Mouse (Mus musculus): ENCODE measurements at regions not wholly inside any gene's neighbourhood (a gene's known extent, or its start where the extent isn't known, plus 50 kb on each side); places are given as distances from the start of the nearest gene placed in this dataset.

GRCm38 (mm10) chr5:64655286-64655685 lies 147.9 kb upstream of the Klf3 start:
- no peak overlapping the region for H3K4me2 ChIP-seq (ENCODE audit: low read length)
- H3K27me3 ChIP-seq (ENCODE audit: control insufficient read depth, insufficient read depth, low read length): no peaks in the 10 kb centered on the region
- 63% methylated on average over 5 of the region's 5 CpGs for WGBS
- no peak overlapping the region for H3K27ac ChIP-seq (replicated peaks in 1 of 2; ENCODE audit: control insufficient read depth in 1 of 2, insufficient read depth in 1 of 2, low read depth in 2 of 2, low read length in 2 of 2)
- no peaks in the 10 kb centered on the region for H3K36me3 ChIP-seq (ENCODE audit: control insufficient read depth, insufficient read depth, low read length)
- ATAC-seq (ENCODE audit: insufficient number of reproducible peaks, insufficient read depth, low FRiP score, low read depth): no peak
- no peaks in the 10 kb centered on the region for H3K9me3 ChIP-seq (ENCODE audit: control insufficient read depth, low read length)
- H3K4me3 ChIP-seq (ENCODE audit: control insufficient read depth in 1 of 2, insufficient read depth in 1 of 2, low read depth in 1 of 2, low read length in 2 of 2): no peak overlapping the region
- H3K9ac ChIP-seq (ENCODE audit: low read length): no peak overlapping the region
- H3K4me1 ChIP-seq (ENCODE audit: control insufficient read depth in 2 of 2, insufficient read depth in 2 of 2, low read length in 2 of 2): no peaks in the 10 kb centered on the region

- Histone ChIP-seq H3K9me3 (ENCODE audit: control insufficient read depth, low read length) (no peaks in the 10 kb centered on the region), H3K27ac (replicated peaks in 1 of 2; ENCODE audit: control insufficient read depth in 1 of 2, insufficient read depth in 1 of 2, low read depth in 2 of 2, low read length in 2 of 2) (no peak overlapping the region), H3K4me2 (ENCODE audit: low read length) (no peak overlapping the region), H3K27me3 (ENCODE audit: control insufficient read depth, insufficient read depth, low read length) (no peaks in the 10 kb centered on the region), H3K9ac (ENCODE audit: low read length) (no peak overlapping the region), H3K4me1 (ENCODE audit: control insufficient read depth in 2 of 2, insufficient read depth in 2 of 2, low read length in 2 of 2) (no peaks in the 10 kb centered on the region), H3K4me3 (ENCODE audit: control insufficient read depth in 1 of 2, insufficient read depth in 1 of 2, low read depth in 1 of 2, low read length in 2 of 2) (no peak overlapping the region), H3K36me3 (ENCODE audit: control insufficient read depth, insufficient read depth, low read length) (no peaks in the 10 kb centered on the region)
- 39% methylated on average over 6 of the region's 6 CpGs for WGBS
- no peak for ATAC-seq (ENCODE audit: insufficient number of reproducible peaks, insufficient read depth, low FRiP score, low read depth)
Measured at GRCm38 (mm10) chr5:64661959-64662358, 141.2 kb upstream of the Klf3 start.

- Histone ChIP-seq H3K9me3 (ENCODE audit: control insufficient read depth, low read length) (no peaks in the 10 kb centered on the region), H3K4me1 (ENCODE audit: control insufficient read depth in 2 of 2, insufficient read depth in 2 of 2, low read length in 2 of 2) (no peaks in the 10 kb centered on the region), H3K4me3 (ENCODE audit: control insufficient read depth in 1 of 2, insufficient read depth in 1 of 2, low read depth in 1 of 2, low read length in 2 of 2) (no peak overlapping the region), H3K4me2 (ENCODE audit: low read length) (no peak overlapping the region), H3K9ac (ENCODE audit: low read length) (no peak overlapping the region), H3K27me3 (ENCODE audit: control insufficient read depth, insufficient read depth, low read length) (no peaks in the 10 kb centered on the region), H3K27ac (replicated peaks in 1 of 2; ENCODE audit: control insufficient read depth in 1 of 2, insufficient read depth in 1 of 2, low read depth in 2 of 2, low read length in 2 of 2) (no peak overlapping the region), H3K36me3 (ENCODE audit: control insufficient read depth, insufficient read depth, low read length) (no peaks in the 10 kb centered on the region)
- ATAC-seq (ENCODE audit: insufficient number of reproducible peaks, insufficient read depth, low FRiP score, low read depth): no peak
- 50% methylated on average over 7 of the region's 7 CpGs for WGBS
Measured at GRCm38 (mm10) chr5:64662476-64662875, 140.7 kb upstream of the Klf3 start.

GRCm38 (mm10) chr5:64663766-64664165 lies 139.4 kb upstream of the Klf3 start:
- H3K4me2 ChIP-seq (ENCODE audit: low read length): no peak overlapping the region
- no peak overlapping the region for H3K27ac ChIP-seq (replicated peaks in 1 of 2; ENCODE audit: control insufficient read depth in 1 of 2, insufficient read depth in 1 of 2, low read depth in 2 of 2, low read length in 2 of 2)
- no peak overlapping the region for H3K4me3 ChIP-seq (ENCODE audit: control insufficient read depth in 1 of 2, insufficient read depth in 1 of 2, low read depth in 1 of 2, low read length in 2 of 2)
- H3K27me3 ChIP-seq (ENCODE audit: control insufficient read depth, insufficient read depth, low read length): no peaks in the 10 kb centered on the region
- H3K36me3 ChIP-seq (ENCODE audit: control insufficient read depth, insufficient read depth, low read length): no peaks in the 10 kb centered on the region
- 80% methylated on average over 1 of the region's 1 CpGs for WGBS
- H3K9me3 ChIP-seq (ENCODE audit: control insufficient read depth, low read length): no peaks in the 10 kb centered on the region
- ATAC-seq (ENCODE audit: insufficient number of reproducible peaks, insufficient read depth, low FRiP score, low read depth): no peak
- no peak overlapping the region for H3K9ac ChIP-seq (ENCODE audit: low read length)
- H3K4me1 ChIP-seq (ENCODE audit: control insufficient read depth in 2 of 2, insufficient read depth in 2 of 2, low read length in 2 of 2): no peaks in the 10 kb centered on the region

- Histone ChIP-seq H3K27me3 (ENCODE audit: control insufficient read depth, insufficient read depth, low read length) (no peaks in the 10 kb centered on the region), H3K4me3 (ENCODE audit: control insufficient read depth in 1 of 2, insufficient read depth in 1 of 2, low read depth in 1 of 2, low read length in 2 of 2) (no peak overlapping the region), H3K9ac (ENCODE audit: low read length) (no peak overlapping the region), H3K4me1 (ENCODE audit: control insufficient read depth in 2 of 2, insufficient read depth in 2 of 2, low read length in 2 of 2) (no peaks in the 10 kb centered on the region), H3K9me3 (ENCODE audit: control insufficient read depth, low read length) (no peaks in the 10 kb centered on the region), H3K27ac (replicated peaks in 1 of 2; ENCODE audit: control insufficient read depth in 1 of 2, insufficient read depth in 1 of 2, low read depth in 2 of 2, low read length in 2 of 2) (no peak overlapping the region), H3K4me2 (ENCODE audit: low read length) (no peak overlapping the region), H3K36me3 (ENCODE audit: control insufficient read depth, insufficient read depth, low read length) (no peaks in the 10 kb centered on the region)
- ATAC-seq (ENCODE audit: insufficient number of reproducible peaks, insufficient read depth, low FRiP score, low read depth): no peak
- WGBS: 60% methylated on average over 3 of the region's 3 CpGs
Measured at GRCm38 (mm10) chr5:64665064-64665463, 138.1 kb upstream of the Klf3 start.

- no peak overlapping the region for H3K27ac ChIP-seq (replicated peaks in 1 of 2; ENCODE audit: control insufficient read depth in 1 of 2, insufficient read depth in 1 of 2, low read depth in 2 of 2, low read length in 2 of 2)
- ATAC-seq (ENCODE audit: insufficient number of reproducible peaks, insufficient read depth, low FRiP score, low read depth): no peak
- H3K36me3 ChIP-seq (ENCODE audit: control insufficient read depth, insufficient read depth, low read length): no peaks in the 10 kb centered on the region
- H3K4me1 ChIP-seq (ENCODE audit: control insufficient read depth in 2 of 2, insufficient read depth in 2 of 2, low read length in 2 of 2): no peaks in the 10 kb centered on the region
- no peak overlapping the region for H3K4me2 ChIP-seq (ENCODE audit: low read length)
- 51% methylated on average over 3 of the region's 3 CpGs for WGBS
- no peaks in the 10 kb centered on the region for H3K9me3 ChIP-seq (ENCODE audit: control insufficient read depth, low read length)
- no peak overlapping the region for H3K9ac ChIP-seq (ENCODE audit: low read length)
- no peak overlapping the region for H3K4me3 ChIP-seq (ENCODE audit: control insufficient read depth in 1 of 2, insufficient read depth in 1 of 2, low read depth in 1 of 2, low read length in 2 of 2)
- no peaks in the 10 kb centered on the region for H3K27me3 ChIP-seq (ENCODE audit: control insufficient read depth, insufficient read depth, low read length)
Measured at GRCm38 (mm10) chr5:64666256-64666655, 136.9 kb upstream of the Klf3 start.

- no peak overlapping the region for H3K4me3 ChIP-seq (ENCODE audit: control insufficient read depth in 1 of 2, insufficient read depth in 1 of 2, low read depth in 1 of 2, low read length in 2 of 2)
- H3K9me3 ChIP-seq (ENCODE audit: control insufficient read depth, low read length): no peaks in the 10 kb centered on the region
- H3K27ac ChIP-seq (replicated peaks in 1 of 2; ENCODE audit: control insufficient read depth in 1 of 2, insufficient read depth in 1 of 2, low read depth in 2 of 2, low read length in 2 of 2): no peak overlapping the region
- H3K9ac ChIP-seq (ENCODE audit: low read length): no peak overlapping the region
- no peaks in the 10 kb centered on the region for H3K4me1 ChIP-seq (ENCODE audit: control insufficient read depth in 2 of 2, insufficient read depth in 2 of 2, low read length in 2 of 2)
- H3K36me3 ChIP-seq (ENCODE audit: control insufficient read depth, insufficient read depth, low read length): no peaks in the 10 kb centered on the region
- ATAC-seq (ENCODE audit: insufficient number of reproducible peaks, insufficient read depth, low FRiP score, low read depth): no peak
- 64% methylated on average over 3 of the region's 3 CpGs for WGBS
- H3K27me3 ChIP-seq (ENCODE audit: control insufficient read depth, insufficient read depth, low read length): no peaks in the 10 kb centered on the region
- no peak overlapping the region for H3K4me2 ChIP-seq (ENCODE audit: low read length)
Measured at GRCm38 (mm10) chr5:64667053-64667452, 136.1 kb upstream of the Klf3 start.

- Histone ChIP-seq H3K4me2 (ENCODE audit: low read length) (no peak overlapping the region), H3K27me3 (ENCODE audit: control insufficient read depth, insufficient read depth, low read length) (no peaks in the 10 kb centered on the region), H3K9me3 (ENCODE audit: control insufficient read depth, low read length) (no peaks in the 10 kb centered on the region), H3K27ac (replicated peaks in 1 of 2; ENCODE audit: control insufficient read depth in 1 of 2, insufficient read depth in 1 of 2, low read depth in 2 of 2, low read length in 2 of 2) (no peak overlapping the region), H3K4me3 (ENCODE audit: control insufficient read depth in 1 of 2, insufficient read depth in 1 of 2, low read depth in 1 of 2, low read length in 2 of 2) (no peak overlapping the region), H3K4me1 (ENCODE audit: control insufficient read depth in 2 of 2, insufficient read depth in 2 of 2, low read length in 2 of 2) (no peaks in the 10 kb centered on the region), H3K36me3 (ENCODE audit: control insufficient read depth, insufficient read depth, low read length) (no peaks in the 10 kb centered on the region), H3K9ac (ENCODE audit: low read length) (no peak overlapping the region)
- ATAC-seq (ENCODE audit: insufficient number of reproducible peaks, insufficient read depth, low FRiP score, low read depth): no peak
- WGBS: 96% methylated on average over 2 of the region's 2 CpGs
Measured at GRCm38 (mm10) chr5:64673861-64674260, 129.3 kb upstream of the Klf3 start.
